Mouse (Mus musculus) neural tube, embryonic 12.5 days (tissue): ENCODE measurements around the gene Ros1. TPM values are rescaled to one million over a fixed set of nuclear protein-coding genes. Genes with fewer than 3 reads are reported as not detected.

Experiments used
- ATAC-seq: fragments of 200-750 bp; cut with Nextera tagmentation; 2 replicates; pipeline ENCODE4 v1.8.0; 2017; ENCODE audit warnings: low read depth, mild to moderate bottlenecking, moderate TSS enrichment, moderate library complexity; ENCODE audit not compliant: low FRiP score
- H3K27ac ChIP-seq: fragments of 300-500 bp; sonication (generic); 2 replicates; pipeline ENCODE4 v1.5.1; 2016
- H3K27me3 ChIP-seq: fragments of 300-500 bp; sonication (generic); replicated peaks from 2 replicates; pipeline ENCODE4 v1.6.1; 2016; ENCODE audit warnings: mild to moderate bottlenecking
- H3K36me3 ChIP-seq: fragments of 300-500 bp; sonication (generic); 2 replicates; pipeline ENCODE4 v1.6.1; 2016; ENCODE audit warnings: mild to moderate bottlenecking
- H3K4me1 ChIP-seq: fragments of 300-500 bp; sonication (generic); 2 replicates; pipeline ENCODE4 v1.6.1; 2016
- H3K4me2 ChIP-seq: fragments of 300-500 bp; sonication (generic); replicated peaks from 2 replicates; pipeline ENCODE4 v1.6.1; 2016; ENCODE audit warnings: mild to moderate bottlenecking
- H3K4me3 ChIP-seq: fragments of 300-500 bp; sonication (generic); 2 replicates; pipeline ENCODE4 v1.5.1; 2016
- H3K9ac ChIP-seq: fragments of 300-500 bp; sonication (generic); 2 replicates; pipeline ENCODE4 v1.6.1; 2016; ENCODE audit warnings: mild to moderate bottlenecking
- H3K9me3 ChIP-seq: fragments of 300-500 bp; sonication (generic); 2 replicates; pipeline ENCODE4 v1.6.1; 2016; ENCODE audit warnings: mild to moderate bottlenecking
- WGBS: fragments of 180-500 bp; shearing (Covaris S2); methylation state at CpG from one replicate; pipeline ENCODE4 v1.1.7; 2016; 5-methylcytosine and 5-hydroxymethylcytosine counted together
- polyA plus RNA-seq: library from polyadenylated mRNA; unstranded; fragments of >200 nt; fragmentation: Nextera tagmentation; extraction: Ambion mirVana; gene quantifications from 2 replicates; pipeline ENCODE4 v1.2.1, GENCODE M21; 2016

Ros1 gene
- polyA plus RNA-seq, 1 experiment from 2014 or later = not detected

DNA sequence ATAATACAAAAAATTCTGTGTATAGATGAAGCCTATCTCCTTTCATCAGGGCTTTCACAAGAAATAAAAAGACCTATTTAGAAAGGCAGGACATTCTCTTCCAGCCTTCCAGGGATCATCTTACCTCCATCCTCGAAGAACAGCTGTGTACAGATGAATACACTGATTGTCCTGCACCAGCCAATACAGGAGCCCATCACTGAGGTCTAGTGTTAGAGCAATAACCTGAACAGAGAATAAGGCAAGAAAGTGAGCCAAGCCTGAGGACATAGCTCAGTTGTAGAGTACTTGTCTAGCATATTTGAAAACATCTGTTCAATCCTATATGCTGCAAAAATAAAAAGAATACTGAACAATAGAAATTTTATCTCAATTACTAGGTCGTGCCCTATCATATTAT lies 64.3 kb downstream of the Ros1 start:
- Histone ChIP-seq H3K4me2 (no peak overlapping the region), H3K4me3 (no peak overlapping the region), H3K9ac (no peak overlapping the region), H3K9me3 (no peaks in the 10 kb centered on the region), H3K27ac (no peak overlapping the region), H3K27me3 (no peaks in the 10 kb centered on the region), H3K4me1 (no peaks in the 10 kb centered on the region), H3K36me3 (no peaks in the 10 kb centered on the region)
- ATAC-seq = no peak
- 60% methylated on average over 2 of the region's 2 CpGs for WGBS

DNA sequence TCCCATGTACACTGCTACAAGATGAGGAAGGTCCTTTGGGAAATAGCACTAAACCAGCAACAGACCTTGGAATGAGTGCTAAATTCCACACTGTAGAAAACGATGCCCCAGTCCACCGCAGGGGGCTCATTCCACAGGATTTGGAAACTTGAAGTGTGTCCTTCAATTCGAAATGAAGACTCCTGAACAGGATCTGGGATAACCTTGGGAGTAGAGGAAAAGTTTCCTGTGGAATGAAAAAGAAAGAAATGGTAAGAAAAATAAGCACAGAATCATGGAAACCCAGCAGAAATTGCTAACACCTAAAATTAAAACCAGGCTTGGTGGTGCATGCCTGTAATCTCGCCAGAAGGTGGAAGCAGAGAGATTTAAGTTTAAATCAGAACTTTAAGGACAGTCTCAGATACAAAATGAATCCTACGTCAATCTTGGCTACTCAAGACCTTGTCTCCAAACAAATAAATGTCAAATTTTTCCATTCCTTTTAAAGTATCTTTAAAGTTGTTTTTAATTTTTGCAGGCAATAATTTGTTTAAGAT lies 66.1 kb downstream of the Ros1 start:
- no peak for ATAC-seq
- Histone ChIP-seq H3K9ac (no peak overlapping the region), H3K4me1 (no peaks in the 10 kb centered on the region), H3K27ac (no peak overlapping the region), H3K9me3 (no peaks in the 10 kb centered on the region), H3K4me3 (no peak overlapping the region), H3K4me2 (no peak overlapping the region), H3K27me3 (no peaks in the 10 kb centered on the region), H3K36me3 (no peaks in the 10 kb centered on the region)
- WGBS = 53% methylated on average over 5 of the region's 5 CpGs

DNA sequence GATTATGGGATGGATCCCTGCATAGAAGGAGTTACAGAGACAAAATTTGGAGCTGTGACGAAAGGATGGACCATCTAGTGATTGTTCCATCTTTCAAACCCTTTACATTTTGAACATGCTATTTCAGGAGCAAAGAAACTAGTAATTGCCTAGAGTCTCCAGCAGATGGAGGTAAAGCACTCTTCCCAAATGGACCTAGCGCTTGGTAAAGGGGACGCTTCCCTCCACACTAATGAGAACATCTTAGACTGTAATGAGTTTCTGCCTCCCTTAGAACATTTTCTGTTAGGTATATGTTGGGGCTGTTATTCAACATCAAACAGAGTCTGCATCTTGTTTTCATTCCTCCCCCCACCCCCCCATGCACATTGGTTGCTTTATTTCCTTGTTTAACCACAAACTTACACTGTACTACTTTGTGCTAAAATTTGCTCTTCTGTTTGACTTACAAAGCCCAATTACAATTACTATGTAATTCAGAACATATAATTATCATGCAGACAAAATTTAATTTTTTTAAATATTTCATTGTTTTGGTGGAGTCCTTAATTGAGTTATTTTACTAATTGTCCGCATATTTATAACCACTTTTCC lies 88.8 kb downstream of the Ros1 start:
- Histone ChIP-seq H3K36me3 (no peaks in the 10 kb centered on the region), H3K27me3 (no peaks in the 10 kb centered on the region), H3K4me3 (no peak overlapping the region), H3K27ac (no peak overlapping the region), H3K9me3 (no peaks in the 10 kb centered on the region), H3K4me1 (no peaks in the 10 kb centered on the region), H3K9ac (no peak overlapping the region), H3K4me2 (no peak overlapping the region)
- ATAC-seq = peak; percentile 68; the same call in 1 of the 2 replicates
- 45% methylated on average over 4 of the region's 4 CpGs for WGBS

DNA sequence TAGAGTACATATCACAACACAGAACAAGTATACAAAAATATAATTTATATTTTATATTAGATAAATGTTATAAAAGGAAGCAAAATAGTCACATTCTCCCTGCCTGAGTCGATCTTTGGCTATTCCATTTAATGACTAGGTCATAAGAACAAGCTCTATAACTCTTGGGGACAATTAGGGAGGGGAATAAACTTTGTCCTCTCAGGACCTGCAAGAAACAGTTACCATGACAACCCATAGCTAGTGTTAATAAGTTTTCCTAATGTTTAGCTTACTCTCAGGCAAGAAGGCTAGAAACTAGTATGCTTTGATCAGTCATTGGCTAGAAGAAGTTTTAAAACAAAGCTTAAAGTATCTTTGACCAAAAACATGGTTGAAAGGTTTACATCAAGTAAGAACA lies 93.8 kb downstream of the Ros1 start:
- Histone ChIP-seq H3K36me3 (no peaks in the 10 kb centered on the region), H3K4me3 (no peak overlapping the region), H3K9ac (no peak overlapping the region), H3K4me2 (no peak overlapping the region), H3K27me3 (no peaks in the 10 kb centered on the region), H3K27ac (no peak overlapping the region), H3K4me1 (no peaks in the 10 kb centered on the region), H3K9me3 (no peaks in the 10 kb centered on the region)
- ATAC-seq = no peak
- 62% methylated on average over 1 of the region's 1 CpGs for WGBS

DNA sequence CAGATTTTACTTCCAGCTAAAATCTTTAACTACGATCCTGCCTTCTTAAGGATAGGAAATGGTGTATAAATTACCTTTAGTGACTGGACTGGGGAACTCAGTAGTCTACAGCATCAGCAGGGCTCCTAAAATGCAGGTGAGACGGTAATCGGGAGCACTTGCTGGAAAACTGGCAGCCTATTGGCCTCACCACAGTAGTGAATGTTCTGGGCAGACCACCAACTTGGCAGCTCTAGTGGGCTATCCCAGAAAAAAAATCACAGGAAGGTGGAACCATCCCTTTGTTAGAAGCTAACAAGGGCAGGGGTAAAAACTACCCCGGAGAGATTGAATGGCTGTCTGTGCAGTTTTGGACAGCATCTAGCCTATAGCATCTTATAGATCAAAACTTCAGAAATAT lies 102.9 kb downstream of the Ros1 start:
- Histone ChIP-seq H3K4me3 (no peak overlapping the region), H3K9me3 (no peaks in the 10 kb centered on the region), H3K9ac (no peak overlapping the region), H3K4me1 (no peaks in the 10 kb centered on the region), H3K36me3 (no peaks in the 10 kb centered on the region), H3K27me3 (no peaks in the 10 kb centered on the region), H3K27ac (no peak overlapping the region), H3K4me2 (no peak overlapping the region)
- WGBS = 86% methylated on average over 4 of the region's 4 CpGs
- no peak for ATAC-seq

DNA sequence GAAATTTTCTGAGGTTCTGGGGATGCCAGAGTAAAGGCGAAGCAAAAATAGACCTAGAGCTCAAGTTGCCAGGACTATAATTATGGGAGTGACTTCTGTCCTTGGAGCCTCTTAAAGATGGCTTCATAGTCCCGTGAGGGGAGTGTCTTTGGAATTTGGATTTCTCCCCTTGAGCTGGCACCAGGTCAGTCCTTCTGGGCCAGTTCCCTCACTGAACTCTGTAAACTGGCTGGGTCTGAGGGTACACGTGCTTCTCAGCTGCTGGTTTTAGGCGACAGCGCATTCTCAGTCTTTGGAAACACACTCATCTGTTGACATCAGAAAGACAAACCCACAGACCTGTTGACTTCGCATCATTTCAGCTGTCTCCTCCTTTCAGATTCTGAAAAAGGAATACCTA lies 108.4 kb downstream of the Ros1 start:
- no peak for ATAC-seq
- no peak overlapping the region for H3K27ac ChIP-seq

DNA sequence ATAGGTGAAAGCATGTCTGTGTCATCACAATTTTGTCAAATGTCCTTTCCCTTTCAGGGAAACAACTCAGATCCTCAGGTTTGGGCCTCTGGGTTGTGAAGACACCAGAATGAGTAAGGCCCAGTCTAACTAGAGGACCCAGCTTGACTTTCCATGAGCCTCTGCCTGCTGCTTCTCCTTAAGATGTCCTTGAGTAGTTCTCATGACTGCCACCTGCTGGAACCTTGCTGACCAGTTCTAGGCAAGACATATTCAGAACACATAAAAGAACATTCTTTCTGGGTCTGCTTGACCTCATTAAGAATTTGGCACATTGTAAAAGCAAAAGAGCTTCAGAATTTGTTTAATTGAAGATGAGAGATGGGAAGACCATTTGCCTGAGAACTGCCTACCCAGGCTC lies 122.6 kb downstream of the Ros1 start:
- Histone ChIP-seq H3K9ac (no peak overlapping the region), H3K27ac (no peak overlapping the region), H3K4me2 (no peak overlapping the region), H3K36me3 (no peaks in the 10 kb centered on the region), H3K4me3 (no peak overlapping the region), H3K4me1 (no peaks in the 10 kb centered on the region), H3K9me3 (no peaks in the 10 kb centered on the region), H3K27me3 (no peaks in the 10 kb centered on the region)
- peak; percentile 82; the same call in 1 of the 2 replicates for ATAC-seq

More for the DNA sequence above, 108.4 kb downstream of the Ros1 start:
- Histone ChIP-seq H3K4me3 (no peak overlapping the region), H3K4me1 (no peaks in the 10 kb centered on the region), H3K36me3 (no peaks in the 10 kb centered on the region), H3K4me2 (no peak overlapping the region), H3K9ac (no peak overlapping the region), H3K9me3 (no peaks in the 10 kb centered on the region), H3K27me3 (no peaks in the 10 kb centered on the region)
- WGBS = 86% methylated on average over 6 of the region's 6 CpGs

DNA sequence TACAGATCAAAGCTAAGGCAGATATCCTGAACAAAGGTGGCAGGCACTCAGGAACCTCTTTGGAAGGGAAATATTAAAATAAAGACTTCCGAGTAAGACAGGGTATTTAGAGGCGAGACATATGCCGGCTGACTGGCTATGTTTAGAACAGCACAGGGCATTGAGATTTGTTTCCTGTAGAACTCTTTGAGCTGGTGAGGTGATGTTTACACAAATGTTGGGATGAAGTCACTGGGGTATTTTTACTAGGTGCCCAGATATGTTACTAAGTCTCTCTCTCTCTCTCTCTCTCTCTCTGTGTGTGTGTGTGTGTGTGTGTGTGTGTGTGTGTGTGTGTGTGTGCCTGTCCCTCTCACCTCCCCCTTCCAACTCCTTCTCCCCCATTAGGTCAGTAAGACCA lies 146.8 kb downstream of the Ros1 start:
- no peak overlapping the region for H3K27ac ChIP-seq
- no peak overlapping the region for H3K4me2 ChIP-seq
- H3K9me3 ChIP-seq = no peaks in the 10 kb centered on the region
- H3K4me1 ChIP-seq = no peaks in the 10 kb centered on the region
- WGBS = 77% methylated on average over 3 of the region's 3 CpGs
- ATAC-seq = no peak
- no peak overlapping the region for H3K9ac ChIP-seq
- no peaks in the 10 kb centered on the region for H3K36me3 ChIP-seq
- no peak overlapping the region for H3K4me3 ChIP-seq
- H3K27me3 ChIP-seq = no peaks in the 10 kb centered on the region

DNA sequence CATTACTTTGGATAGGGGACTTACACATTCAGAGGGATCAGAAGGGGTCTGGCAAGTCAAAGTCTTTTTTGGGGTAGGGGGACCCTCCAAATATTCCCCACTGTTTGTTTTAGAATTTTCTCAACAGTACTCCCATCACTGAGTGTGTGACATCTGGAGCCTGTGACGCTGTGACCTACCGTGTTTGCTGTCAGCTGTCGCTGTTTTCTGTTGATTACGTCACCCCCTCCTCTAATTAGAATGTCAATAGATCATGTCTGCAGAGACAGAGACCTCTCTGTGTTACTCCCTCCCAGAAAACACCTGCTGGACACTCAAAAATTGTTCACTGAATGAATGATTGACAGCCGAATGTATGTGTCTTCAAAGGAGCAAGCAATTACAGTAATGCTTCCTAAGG lies 152.0 kb downstream of the Ros1 start:
- Histone ChIP-seq H3K27ac (no peak overlapping the region), H3K9me3 (no peaks in the 10 kb centered on the region), H3K4me1 (no peaks in the 10 kb centered on the region), H3K9ac (no peak overlapping the region), H3K4me2 (no peak overlapping the region), H3K27me3 (no peaks in the 10 kb centered on the region), H3K36me3 (no peaks in the 10 kb centered on the region), H3K4me3 (no peak overlapping the region)
- 68% methylated on average over 5 of the region's 5 CpGs for WGBS
- ATAC-seq = no peak

DNA sequence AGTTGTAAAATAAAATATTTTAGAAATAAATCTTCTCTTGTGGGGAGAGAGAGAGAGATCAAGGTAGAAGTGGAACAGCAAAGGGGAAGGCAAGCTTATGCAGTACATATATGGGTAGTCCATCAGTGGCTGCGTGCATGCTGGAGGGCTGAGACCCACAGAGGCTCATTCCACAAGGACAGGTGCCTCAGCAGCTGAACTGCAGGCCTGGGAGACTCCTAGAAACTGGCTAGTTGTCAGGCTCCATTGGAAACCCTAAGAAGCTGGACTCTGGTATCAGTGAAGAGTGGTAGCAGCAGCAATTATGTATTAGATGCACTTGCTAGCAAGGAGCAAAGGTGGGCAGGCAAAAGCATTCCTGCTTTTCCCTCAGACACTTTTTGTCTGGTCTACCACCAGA lies 155.7 kb downstream of the Ros1 start:
- Histone ChIP-seq H3K4me1 (no peaks in the 10 kb centered on the region), H3K4me2 (no peak overlapping the region), H3K27ac (no peak overlapping the region), H3K9ac (no peak overlapping the region), H3K36me3 (no peaks in the 10 kb centered on the region), H3K4me3 (no peak overlapping the region), H3K27me3 (no peaks in the 10 kb centered on the region), H3K9me3 (no peaks in the 10 kb centered on the region)
- WGBS = 79% methylated on average over 1 of the region's 1 CpGs
- ATAC-seq = no peak

DNA sequence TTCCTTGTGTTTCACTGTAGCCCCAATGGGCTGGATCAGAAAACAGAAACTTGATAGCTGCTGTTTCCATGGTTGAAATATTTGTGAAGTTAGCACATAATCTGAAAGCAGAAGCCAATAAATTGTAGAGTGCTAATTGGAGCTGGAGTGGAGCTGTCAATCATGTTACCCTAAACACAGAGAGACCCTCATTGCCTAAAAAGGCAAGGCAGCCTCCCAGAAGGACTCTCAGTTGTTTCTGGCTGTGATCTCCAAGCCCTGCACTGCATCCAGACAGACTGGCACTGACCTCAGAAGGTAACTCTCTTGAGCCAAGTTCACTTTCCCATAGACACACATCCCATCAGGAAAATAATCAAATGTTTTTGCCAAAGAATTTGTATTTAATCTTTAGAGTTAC lies 161.3 kb downstream of the Ros1 start:
- Histone ChIP-seq H3K4me2 (no peak overlapping the region), H3K36me3 (no peaks in the 10 kb centered on the region), H3K4me3 (no peak overlapping the region), H3K9ac (no peak overlapping the region), H3K27ac (no peak overlapping the region), H3K4me1 (no peaks in the 10 kb centered on the region), H3K27me3 (peaks cover 32% of the 10 kb centered on the region), H3K9me3 (no peaks in the 10 kb centered on the region)
- no peak for ATAC-seq

DNA sequence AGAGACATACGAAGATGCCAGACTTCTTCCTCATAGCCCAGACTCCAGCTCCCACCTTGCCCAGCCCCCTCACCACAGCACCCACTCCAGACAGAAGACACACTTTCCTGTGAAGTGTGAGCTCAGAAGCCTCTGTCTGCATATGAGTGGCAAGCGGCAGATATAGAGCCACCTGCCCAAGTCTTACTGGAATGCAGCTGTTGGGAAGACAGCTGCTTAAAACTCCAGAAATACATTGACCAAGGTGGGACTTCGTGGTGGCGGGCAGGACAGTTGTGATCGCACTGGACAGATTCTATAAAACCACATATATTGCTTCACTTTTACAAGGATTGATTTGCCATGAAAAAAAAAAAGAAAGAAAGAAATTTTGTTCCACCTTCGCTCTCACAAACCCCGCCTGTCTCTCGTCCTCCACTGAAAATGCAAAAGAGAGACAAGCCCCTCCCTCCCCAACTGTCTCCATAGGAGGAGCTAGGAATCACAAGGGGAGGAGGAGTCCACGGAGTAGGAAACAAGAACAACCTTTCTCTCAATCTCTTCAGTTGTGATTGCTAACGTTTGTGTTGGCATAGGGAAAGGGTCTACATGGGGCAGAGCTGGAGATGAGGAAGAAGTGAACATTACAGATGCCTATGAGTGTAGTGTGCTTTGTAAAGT lies 165.5 kb downstream of the Ros1 start:
- H3K4me3 ChIP-seq = no peak overlapping the region
- under 1% methylated on average over 10 of the region's 10 CpGs for WGBS
- H3K4me2 ChIP-seq = no peak overlapping the region; the same call in 1 of the 2 replicates
- no peak overlapping the region for H3K9ac ChIP-seq
- no peaks in the 10 kb centered on the region for H3K9me3 ChIP-seq
- H3K4me1 ChIP-seq = peaks cover 11% of the 10 kb centered on the region
- H3K27ac ChIP-seq = no peak overlapping the region
- no peak for ATAC-seq
- H3K27me3 ChIP-seq = peaks cover 69% of the 10 kb centered on the region
- no peaks in the 10 kb centered on the region for H3K36me3 ChIP-seq
